In the genomic region with DNA sequence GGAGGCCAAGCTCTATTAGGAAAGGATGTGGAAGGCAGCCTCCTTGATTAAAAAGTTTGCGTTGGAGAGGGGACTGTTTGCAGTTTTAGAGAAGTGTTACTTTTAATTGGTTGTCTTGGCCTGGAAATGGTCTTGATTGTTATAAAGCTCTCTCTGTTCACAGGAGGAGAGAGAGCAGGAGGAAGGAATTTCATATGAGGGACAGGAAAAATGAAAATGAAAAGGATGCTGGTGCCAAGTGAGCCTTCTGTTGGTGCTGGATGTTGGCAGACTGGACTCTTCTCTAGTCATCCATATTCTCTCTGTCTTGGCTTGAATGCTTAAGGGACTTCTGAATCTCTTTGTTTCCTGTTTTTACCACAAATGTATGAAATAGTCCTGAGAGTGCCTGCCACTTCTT, we compare ENCODE assay signal across 19 mouse cellular contexts.
DNase-seq lines count a peak whose midpoint lies in the region; ATAC-seq and TF ChIP-seq lines count a peak whose summit lies in the region.
"Had no signal": no experiment of that assay in that cellular context is flagged by ENCODE, and none has a peak within 500 bp of the region (broad histone marks: within the 10 kb centered on the region; RNA-seq: fewer than 3 reads in every experiment).

No protein-coding gene starts in this region.

- DNase-seq in cerebellum, adult 9-10 months: peak; percentile 17
- no peak for DNase-seq in gastrocnemius, adult 2 months
- DNase-seq in gastrocnemius, postnatal 14 days: no peak
- DNase-seq in liver, adult 2 months (ENCODE audit: extremely low read depth, low read depth, low spot score): no peak
- no peak for DNase-seq in liver
- DNase-seq in left cerebral cortex, adult 11 months (ENCODE audit: low spot score): no peak
- DNase-seq: adrenal gland, postnatal 36 days; lung, postnatal 10 days; midbrain, embryonic 14.5 days; thymus, postnatal 25 days had no signal

- no peaks in the 10 kb centered on the region for H3K9me3 ChIP-seq in embryonic facial prominence, embryonic 15.5 days (replicated peaks)
- H3K9me3 ChIP-seq: embryonic facial prominence, embryonic 12.5 days; G1E; limb, embryonic 12.5 days had no signal

- no peaks in the 10 kb centered on the region for H3K36me3 ChIP-seq in liver, adult 2 months (ENCODE audit: control insufficient read depth, insufficient read depth, low read length)
- H3K36me3 ChIP-seq in embryonic facial prominence, embryonic 15.5 days: no peaks in the 10 kb centered on the region
- H3K36me3 ChIP-seq: embryonic facial prominence, embryonic 12.5 days; G1E; limb, embryonic 12.5 days had no signal

- H3K4me2 ChIP-seq in embryonic facial prominence, embryonic 15.5 days (replicated peaks): no peak overlapping the region; the same call in 1 of the 2 replicates

- no peaks in the 10 kb centered on the region for H3K27me3 ChIP-seq in liver, adult 2 months (ENCODE audit: control insufficient read depth, insufficient read depth, low read length)
- H3K27me3 ChIP-seq in embryonic facial prominence, embryonic 15.5 days: no peaks in the 10 kb centered on the region
- H3K27me3 ChIP-seq: embryonic facial prominence, embryonic 12.5 days had no signal

- peaks cover 4% of the 10 kb centered on the region; the same call in 1 of the 2 replicates for H3K4me1 ChIP-seq in liver, adult 2 months (ENCODE audit: control insufficient read depth, insufficient read depth, low read length)
- peaks cover 12% of the 10 kb centered on the region; the same call in 1 of the 2 replicates for H3K4me1 ChIP-seq in embryonic facial prominence, embryonic 15.5 days
- H3K4me1 ChIP-seq: embryonic facial prominence, embryonic 12.5 days had no signal

- no peak overlapping the region for H3K9ac ChIP-seq in liver, adult 2 months (ENCODE audit: low read depth, low read length)
- H3K9ac ChIP-seq in embryonic facial prominence, embryonic 15.5 days: no peak overlapping the region

- H3K27ac ChIP-seq in gastrocnemius, adult 2 months: peak overlapping the region; percentile 75
- H3K27ac ChIP-seq in liver, adult 2 months (replicated peaks; ENCODE audit: insufficient read depth, low read depth, low read length): peak overlapping the region; percentile 75
- 0 out of 2 replicates have a peak overlapping the region, but pooled peaks have one; percentile 12 for H3K27ac ChIP-seq in embryonic facial prominence, embryonic 15.5 days (replicated peaks)
- H3K27ac ChIP-seq: embryonic facial prominence, embryonic 12.5 days; left cerebral cortex, adult 2 months; limb, embryonic 12.5 days had no signal

- no peak for ATAC-seq in cerebellum, adult (ENCODE audit: insufficient number of reproducible peaks, low FRiP score, low TSS enrichment)
- ATAC-seq in embryonic facial prominence, embryonic 15.5 days (ENCODE audit: insufficient number of reproducible peaks, low FRiP score, low TSS enrichment, low read depth): no peak
- ATAC-seq: hindbrain, embryonic 16.5 days; intestine, postnatal 0 days had no signal

- H3K4me3 ChIP-seq in gastrocnemius, adult 2 months: no peak overlapping the region
- no peak overlapping the region for H3K4me3 ChIP-seq in liver, adult 2 months (ENCODE audit: insufficient read depth, low read depth, low read length)
- H3K4me3 ChIP-seq in embryonic facial prominence, embryonic 15.5 days (replicated peaks): no peak overlapping the region
- H3K4me3 ChIP-seq: megakaryocyte, embryonic 14.5 days had no signal

- intact Hi-C loops in gastrocnemius, adult 2 months (cut with DNase I): loop anchor here (2.0 to 10.0 kb wide), 2 partner anchors 197 to 319 kb away; no protein-coding TSS in a partner anchor
- intact Hi-C loops in gastrocnemius, postnatal 14 days (cut with DNase I; ENCODE audit: low total_unique reads): loop anchor here (2.0 kb wide), 1 partner anchor 87 kb away; no protein-coding TSS in a partner anchor

- TF ChIP-seq POLR2A in liver, adult 2 months (IDR thresholded peaks at IDR 0.05; ENCODE audit: extremely low read depth, insufficient read depth, low read length): no peak

- TF ChIP-seq CTCF in gastrocnemius, adult 2 months (IDR thresholded peaks at IDR 0.05): no peak
- TF ChIP-seq CTCF in liver, adult 2 months (IDR thresholded peaks at IDR 0.05; ENCODE audit: low read depth, low read length): no peak

- 82% methylated on average over 1 of the region's 1 CpGs for WGBS in liver, adult 2 months
- WGBS in embryonic facial prominence, embryonic 15.5 days: 37% methylated on average over 1 of the region's 1 CpGs

- H3K79me2 ChIP-seq in liver, adult 2 months (ENCODE audit: control insufficient read depth, insufficient read depth, low read length): no peaks in the 10 kb centered on the region

Comparison
In these comparisons a context has a peak if more than half of its experiments do, and no peak if none do; other contexts are left out.
1. H3K27ac ChIP-seq: peak in every context shown above with its lines; median percentile 75 in gastrocnemius, adult 2 months; 75 in liver, adult 2 months; 12 in embryonic facial prominence, embryonic 15.5 days.